Mouse (Mus musculus) embryonic facial prominence, embryonic 13.5 days (tissue): ENCODE results near the gene Mtfmt. TPM values are rescaled to one million over a fixed set of nuclear protein-coding genes. Genes with fewer than 3 reads are reported as not detected.

Experiments used
- ATAC-seq: fragments of 200-750 bp; cut with Nextera tagmentation; 2 replicates; pipeline ENCODE4 v1.8.0; 2017; ENCODE audit warnings: low read depth; ENCODE audit not compliant: insufficient number of reproducible peaks, insufficient read depth, low FRiP score, low TSS enrichment
- H3K27ac ChIP-seq: fragments of 300-500 bp; sonication (generic); 2 replicates; pipeline ENCODE4 v1.5.1; 2015; ENCODE audit warnings: moderate library complexity, mild to moderate bottlenecking, inconsistent platforms
- H3K27me3 ChIP-seq: fragments of 300-500 bp; sonication (generic); 2 replicates; pipeline ENCODE4 v1.6.1; 2015; ENCODE audit warnings: mild to moderate bottlenecking, inconsistent platforms
- H3K36me3 ChIP-seq: fragments of 300-500 bp; sonication (generic); 2 replicates; pipeline ENCODE4 v1.6.1; 2015; ENCODE audit warnings: mild to moderate bottlenecking, inconsistent platforms
- H3K4me1 ChIP-seq: fragments of 300-500 bp; sonication (generic); 2 replicates; pipeline ENCODE4 v1.6.1; 2015; ENCODE audit warnings: inconsistent platforms
- H3K4me2 ChIP-seq: fragments of 300-500 bp; sonication (generic); 2 replicates; pipeline ENCODE4 v1.6.1; 2015; ENCODE audit warnings: moderate library complexity, mild to moderate bottlenecking, inconsistent platforms
- H3K4me3 ChIP-seq: fragments of 300-500 bp; sonication (generic); 2 replicates; pipeline ENCODE4 v1.5.1; 2015; ENCODE audit warnings: mild to moderate bottlenecking, inconsistent platforms
- H3K9ac ChIP-seq: fragments of 300-500 bp; sonication (generic); 2 replicates; pipeline ENCODE4 v1.6.1; 2015; ENCODE audit warnings: mild to moderate bottlenecking, inconsistent platforms
- H3K9me3 ChIP-seq: fragments of 300-500 bp; sonication (generic); 2 replicates; pipeline ENCODE4 v1.6.1; 2016; ENCODE audit warnings: inconsistent platforms
- WGBS: fragments of 180-500 bp; shearing (Covaris S2); methylation state at CpG from one replicate; pipeline ENCODE4 v1.1.7; 2015; ENCODE audit warnings: mixed read lengths; 5-methylcytosine and 5-hydroxymethylcytosine counted together
- polyA plus RNA-seq: library from polyadenylated mRNA; unstranded; fragments of >200 nt; fragmentation: Nextera tagmentation; extraction: Ambion mirVana; gene quantifications from 2 replicates; pipeline ENCODE4 v1.2.1, GENCODE M21; 2015

Gene Mtfmt
- polyA plus RNA-seq, 1 experiment from 2014 or later, result 24.1 TPM

- Histone ChIP-seq H3K9me3 (no peaks in the 10 kb centered on the region), H3K27ac (no peak overlapping the region), H3K4me1 (peaks cover 3% of the 10 kb centered on the region; the same call in 1 of the 2 replicates), H3K9ac (no peak overlapping the region), H3K36me3 (no peaks in the 10 kb centered on the region), H3K4me2 (no peak overlapping the region), H3K27me3 (no peaks in the 10 kb centered on the region), H3K4me3 (no peak overlapping the region)
- ATAC-seq, result no peak
- WGBS, result 80% methylated on average over 2 of the region's 2 CpGs
Observed at GRCm38 (mm10) chr9:65405184-65405449, 30.5 kb upstream of the Mtfmt start.

GRCm38 (mm10) chr9:65407327-65407726 is 28.3 kb upstream of the Mtfmt start:
- Histone ChIP-seq H3K36me3 (0 out of 2 replicates have a peak, but pooled peaks cover 6% of the 10 kb centered on the region), H3K27ac (no peak overlapping the region), H3K27me3 (no peaks in the 10 kb centered on the region), H3K9me3 (no peaks in the 10 kb centered on the region), H3K4me1 (peaks cover 3% of the 10 kb centered on the region; the same call in 1 of the 2 replicates), H3K4me3 (no peak overlapping the region), H3K9ac (no peak overlapping the region), H3K4me2 (no peak overlapping the region)
- no peak for ATAC-seq
- WGBS, result 77% methylated on average over 5 of the region's 5 CpGs

- H3K4me1 ChIP-seq, result peaks cover 3% of the 10 kb centered on the region; the same call in 1 of the 2 replicates
- no peak overlapping the region for H3K27ac ChIP-seq
- no peak for ATAC-seq
- no peaks in the 10 kb centered on the region for H3K27me3 ChIP-seq
- no peak overlapping the region for H3K4me2 ChIP-seq
- WGBS, result 67% methylated on average over 3 of the region's 3 CpGs
- 0 out of 2 replicates have a peak, but pooled peaks cover 6% of the 10 kb centered on the region for H3K36me3 ChIP-seq
- H3K4me3 ChIP-seq, result no peak overlapping the region
- H3K9ac ChIP-seq, result no peak overlapping the region
- no peaks in the 10 kb centered on the region for H3K9me3 ChIP-seq
Observed at GRCm38 (mm10) chr9:65407861-65408260, 27.7 kb upstream of the Mtfmt start.

GRCm38 (mm10) chr9:65408871-65409295 is 26.7 kb upstream of the Mtfmt start:
- peaks cover 3% of the 10 kb centered on the region; the same call in 1 of the 2 replicates for H3K4me1 ChIP-seq
- no peaks in the 10 kb centered on the region for H3K9me3 ChIP-seq
- WGBS, result 55% methylated on average over 5 of the region's 5 CpGs
- ATAC-seq, result no peak
- no peak overlapping the region for H3K9ac ChIP-seq
- H3K27me3 ChIP-seq, result no peaks in the 10 kb centered on the region
- H3K4me3 ChIP-seq, result no peak overlapping the region
- H3K4me2 ChIP-seq, result no peak overlapping the region
- no peak overlapping the region for H3K27ac ChIP-seq
- H3K36me3 ChIP-seq, result 0 out of 2 replicates have a peak, but pooled peaks cover 6% of the 10 kb centered on the region

GRCm38 (mm10) chr9:65410378-65410777 is 25.2 kb upstream of the Mtfmt start:
- H3K27ac ChIP-seq, result no peak overlapping the region
- H3K4me3 ChIP-seq, result no peak overlapping the region
- no peak overlapping the region for H3K4me2 ChIP-seq
- ATAC-seq, result no peak
- no peaks in the 10 kb centered on the region for H3K27me3 ChIP-seq
- 96% methylated on average over 8 of the region's 8 CpGs for WGBS
- no peaks in the 10 kb centered on the region for H3K9me3 ChIP-seq
- no peaks in the 10 kb centered on the region for H3K4me1 ChIP-seq
- H3K36me3 ChIP-seq, result 0 out of 2 replicates have a peak, but pooled peaks cover 6% of the 10 kb centered on the region
- H3K9ac ChIP-seq, result no peak overlapping the region

GRCm38 (mm10) chr9:65411326-65411725 is 24.3 kb upstream of the Mtfmt start:
- no peaks in the 10 kb centered on the region for H3K4me1 ChIP-seq

GRCm38 (mm10) chr9:65417738-65418137 is 17.8 kb upstream of the Mtfmt start:
- H3K9me3 ChIP-seq, result no peaks in the 10 kb centered on the region
- no peaks in the 10 kb centered on the region for H3K4me1 ChIP-seq
- H3K9ac ChIP-seq, result no peak overlapping the region
- H3K4me3 ChIP-seq, result no peak overlapping the region
- WGBS, result 53% methylated on average over 3 of the region's 3 CpGs
- no peak overlapping the region for H3K4me2 ChIP-seq
- H3K36me3 ChIP-seq, result no peaks in the 10 kb centered on the region
- H3K27me3 ChIP-seq, result no peaks in the 10 kb centered on the region
- no peak overlapping the region for H3K27ac ChIP-seq
- ATAC-seq, result no peak

More at GRCm38 (mm10) chr9:65411326-65411725, 24.3 kb upstream of the Mtfmt start:
- Histone ChIP-seq H3K4me2 (no peak overlapping the region), H3K9ac (no peak overlapping the region), H3K4me3 (no peak overlapping the region), H3K27me3 (no peaks in the 10 kb centered on the region), H3K9me3 (no peaks in the 10 kb centered on the region), H3K27ac (no peak overlapping the region), H3K36me3 (0 out of 2 replicates have a peak, but pooled peaks cover 6% of the 10 kb centered on the region)
- ATAC-seq, result no peak
- WGBS, result 63% methylated on average over 3 of the region's 3 CpGs

GRCm38 (mm10) chr9:65419633-65420032 is 15.9 kb upstream of the Mtfmt start:
- Histone ChIP-seq H3K9ac (no peak overlapping the region), H3K4me1 (no peaks in the 10 kb centered on the region), H3K4me2 (no peak overlapping the region), H3K36me3 (no peaks in the 10 kb centered on the region), H3K9me3 (no peaks in the 10 kb centered on the region), H3K4me3 (no peak overlapping the region), H3K27ac (no peak overlapping the region), H3K27me3 (no peaks in the 10 kb centered on the region)
- ATAC-seq, result no peak
- 73% methylated on average over 3 of the region's 3 CpGs for WGBS

GRCm38 (mm10) chr9:65422760-65423501 is 12.7 kb upstream of the Mtfmt start, which contains the start of gene Slc51b:
Gene Slc51b (minus strand): TSS chr9:65422955.
- Histone ChIP-seq H3K27ac (no peak within 1 kb of the TSS), H3K4me3 (no peak within 1 kb of the TSS), H3K36me3 (no peaks in the 10 kb centered on the region), H3K9me3 (no peaks in the 10 kb centered on the region), H3K4me1 (no peaks in the 10 kb centered on the region), H3K9ac (no peak within 1 kb of the TSS), H3K4me2 (no peak within 1 kb of the TSS), H3K27me3 (no peaks in the 10 kb centered on the region)
- 83% methylated on average over 11 of the region's 11 CpGs for WGBS
- ATAC-seq, result no peak

GRCm38 (mm10) chr9:65424393-65424792 is 11.2 kb upstream of the Mtfmt start:
- H3K4me3 ChIP-seq, result no peak overlapping the region
- H3K9me3 ChIP-seq, result no peaks in the 10 kb centered on the region
- H3K27me3 ChIP-seq, result no peaks in the 10 kb centered on the region
- H3K9ac ChIP-seq, result no peak overlapping the region
- H3K36me3 ChIP-seq, result no peaks in the 10 kb centered on the region
- no peak overlapping the region for H3K4me2 ChIP-seq
- ATAC-seq, result no peak
- no peaks in the 10 kb centered on the region for H3K4me1 ChIP-seq
- 25% methylated on average over 3 of the region's 3 CpGs for WGBS
- no peak overlapping the region for H3K27ac ChIP-seq

- H3K9me3 ChIP-seq, result no peaks in the 10 kb centered on the region
- no peaks in the 10 kb centered on the region for H3K4me1 ChIP-seq
- no peaks in the 10 kb centered on the region for H3K27me3 ChIP-seq
- no peak overlapping the region for H3K9ac ChIP-seq
- H3K4me3 ChIP-seq, result no peak overlapping the region
- WGBS, result 69% methylated on average over 2 of the region's 2 CpGs
- no peak overlapping the region for H3K27ac ChIP-seq
- no peak overlapping the region for H3K4me2 ChIP-seq
- no peaks in the 10 kb centered on the region for H3K36me3 ChIP-seq
- ATAC-seq, result no peak
Observed at GRCm38 (mm10) chr9:65427511-65427910, 8.1 kb upstream of the Mtfmt start.

- H3K4me2 ChIP-seq, result no peak overlapping the region
- no peaks in the 10 kb centered on the region for H3K27me3 ChIP-seq
- no peaks in the 10 kb centered on the region for H3K9me3 ChIP-seq
- H3K9ac ChIP-seq, result no peak overlapping the region
- H3K4me1 ChIP-seq, result no peaks in the 10 kb centered on the region
- no peak overlapping the region for H3K4me3 ChIP-seq
- no peaks in the 10 kb centered on the region for H3K36me3 ChIP-seq
- WGBS, result 82% methylated on average over 5 of the region's 5 CpGs
- no peak overlapping the region for H3K27ac ChIP-seq
- no peak for ATAC-seq
Observed at GRCm38 (mm10) chr9:65428003-65428402, 7.6 kb upstream of the Mtfmt start.
